Mouse (Mus musculus) forebrain, embryonic 15.5 days (tissue): ENCODE measurements around the gene Ifi209. TPM values are rescaled to one million over a fixed set of nuclear protein-coding genes. Genes with fewer than 3 reads are reported as not detected.

Source experiments
- ATAC-seq: fragments of 200-750 bp; cut with Nextera tagmentation; replicated peaks from 2 replicates; pipeline ENCODE4 v1.8.0; 2017; ENCODE audit warnings: mild to moderate bottlenecking, moderate TSS enrichment, moderate library complexity
- H3K27ac ChIP-seq: fragments of 300-500 bp; sonication (generic); replicated peaks from 2 replicates; pipeline ENCODE4 v1.5.1; 2015; ENCODE audit warnings: mild to moderate bottlenecking, inconsistent platforms
- H3K27me3 ChIP-seq: fragments of 300-500 bp; sonication (generic); 2 replicates; pipeline ENCODE4 v1.6.1; 2015; ENCODE audit warnings: inconsistent platforms
- H3K36me3 ChIP-seq: fragments of 300-500 bp; sonication (generic); 2 replicates; pipeline ENCODE4 v1.6.1; 2015; ENCODE audit warnings: mild to moderate bottlenecking, inconsistent platforms
- H3K4me1 ChIP-seq: fragments of 300-500 bp; sonication (generic); 2 replicates; pipeline ENCODE4 v1.6.1; 2015; ENCODE audit warnings: inconsistent platforms
- H3K4me2 ChIP-seq: fragments of 300-500 bp; sonication (generic); replicated peaks from 2 replicates; pipeline ENCODE4 v1.6.1; 2015; ENCODE audit warnings: mild to moderate bottlenecking, inconsistent platforms
- H3K4me3 ChIP-seq: fragments of 300-500 bp; sonication (generic); 2 replicates; pipeline ENCODE4 v1.5.1; 2015; ENCODE audit warnings: mild to moderate bottlenecking, inconsistent platforms
- H3K9ac ChIP-seq: fragments of 300-500 bp; sonication (generic); replicated peaks from 2 replicates; pipeline ENCODE4 v1.6.1; 2015; ENCODE audit warnings: mild to moderate bottlenecking, inconsistent platforms
- H3K9me3 ChIP-seq: fragments of 300-500 bp; sonication (generic); 2 replicates; pipeline ENCODE4 v1.6.1; 2016; ENCODE audit warnings: inconsistent platforms
- WGBS: fragments of 180-500 bp; shearing (Covaris S2); methylation state at CpG from one replicate; pipeline ENCODE4 v1.1.7; 2015; ENCODE audit warnings: mixed read lengths; 5-methylcytosine and 5-hydroxymethylcytosine counted together
- microRNA-seq: library from miRNA; unstranded; fragments of <30 nt; microRNA quantifications from one replicate; pipeline ENCODE4, GENCODE M21; 2016
- polyA plus RNA-seq: library from polyadenylated mRNA; unstranded; fragments of >200 nt; fragmentation: Nextera tagmentation; extraction: Ambion mirVana; gene quantifications from 2 replicates; pipeline ENCODE4 v1.2.1, GENCODE M21; 2015

Ifi209 gene
- polyA plus RNA-seq, 1 experiment from 2014 or later: 0.05 TPM

GRCm38 (mm10) chr1:173694270-173694669 is 63.6 kb downstream of the Ifi209 start:
- no peaks in the 10 kb centered on the region for H3K27me3 ChIP-seq
- H3K4me2 ChIP-seq: no peak overlapping the region
- no peak for ATAC-seq
- no peaks in the 10 kb centered on the region for H3K4me1 ChIP-seq
- WGBS: 100% methylated on average over 1 of the region's 1 CpGs
- no peak overlapping the region for H3K27ac ChIP-seq
- no peak overlapping the region for H3K4me3 ChIP-seq
- H3K36me3 ChIP-seq: no peaks in the 10 kb centered on the region
- H3K9ac ChIP-seq: no peak overlapping the region
- no peaks in the 10 kb centered on the region for H3K9me3 ChIP-seq

Small RNA genes within 50 kb of the gene (microRNA-seq; reads per million reads assigned to microRNA genes)
- gene Gm44339: not detected

Other genes with a start within 250 kb of the Ifi209 start
- 0.34 TPM in 1 of 2 replicates, not detected in the other for gene Ifi206, start 139.9 kb upstream of the Ifi209 start, polyA plus RNA-seq
- gene Ifi214, start 95.0 kb upstream of the Ifi209 start, polyA plus RNA-seq: not detected in 2 replicates
- gene Ifi213, start 31.6 kb upstream of the Ifi209 start, polyA plus RNA-seq: not detected in 2 replicates
- not detected in 2 replicates for gene Ifi208, start 42.8 kb downstream of the Ifi209 start, polyA plus RNA-seq
- 0.27 and 0.45 TPM in 2 replicates for gene Ifi207, start 110.8 kb downstream of the Ifi209 start, polyA plus RNA-seq
- gene Ifi204, start 136.0 kb downstream of the Ifi209 start, polyA plus RNA-seq: 0.55 and 0.59 TPM in 2 replicates